ENCODE assay signal across 23 mouse cellular contexts in the genomic region with DNA sequence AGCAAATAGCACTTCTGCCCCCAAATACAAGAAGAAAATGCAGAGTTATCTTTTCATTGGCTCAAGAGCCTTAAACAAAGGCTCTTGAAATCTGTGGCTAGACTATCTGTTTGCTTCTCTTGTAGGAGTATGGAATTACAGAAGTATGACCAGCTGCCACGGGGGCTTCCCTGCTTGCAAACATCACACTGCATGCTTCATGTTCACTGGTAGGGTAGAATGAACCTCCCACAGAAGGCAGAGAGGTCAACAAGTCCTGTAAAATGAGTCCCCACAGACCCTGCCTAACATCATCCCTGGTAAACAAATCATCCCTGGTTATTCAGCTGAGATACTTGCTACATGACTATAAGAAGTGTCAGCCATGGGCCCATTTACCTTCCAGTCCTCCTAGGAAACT.
"Had no signal": no experiment of that assay in that cellular context is flagged by ENCODE, and none has a peak within 500 bp of the region (broad histone marks: within the 10 kb centered on the region; RNA-seq: fewer than 3 reads in every experiment).

No protein-coding gene starts in this region.

- H3K27me3 ChIP-seq: heart, embryonic 13.5 days; heart, embryonic 15.5 days; hindbrain, embryonic 13.5 days; hindbrain, embryonic 15.5 days; limb, embryonic 12.5 days; limb, embryonic 15.5 days; liver, embryonic 12.5 days had no signal

- H3K36me3 ChIP-seq: heart, embryonic 13.5 days; heart, embryonic 15.5 days; hindbrain, embryonic 13.5 days; hindbrain, embryonic 15.5 days; limb, embryonic 12.5 days; limb, embryonic 15.5 days; liver, embryonic 12.5 days had no signal

- H3K4me2 ChIP-seq: heart, embryonic 11.5 days; heart, embryonic 13.5 days; heart, embryonic 15.5 days; hindbrain, embryonic 13.5 days; hindbrain, embryonic 15.5 days; limb, embryonic 12.5 days; limb, embryonic 15.5 days; liver, embryonic 12.5 days had no signal

- H3K9me3 ChIP-seq: heart, embryonic 15.5 days; hindbrain, embryonic 15.5 days; limb, embryonic 15.5 days; liver, embryonic 12.5 days had no signal

- DNase-seq: gastrocnemius, postnatal 14 days; gastrocnemius, postnatal 36 days; heart, adult 18-20 months; heart, postnatal 14 days; heart, postnatal 36 days; kidney, adult 11 months; kidney, adult 2 months; kidney, postnatal 14 days; kidney, postnatal 36 days; layer of hippocampus, adult 9-11 months; layer of hippocampus, postnatal 36 days; left cerebral cortex, postnatal 4 days had no signal

- ATAC-seq: hindbrain, postnatal 0 days; intestine, embryonic 16.5 days; liver, embryonic 12.5 days had no signal

- H3K27ac ChIP-seq: heart, embryonic 13.5 days; heart, embryonic 15.5 days; hindbrain, embryonic 13.5 days; hindbrain, embryonic 15.5 days; hindbrain, postnatal 0 days; limb, embryonic 12.5 days; limb, embryonic 15.5 days; liver, embryonic 12.5 days; liver, embryonic 14.5 days had no signal

- H3K4me1 ChIP-seq: heart, embryonic 15.5 days; hindbrain, embryonic 15.5 days; limb, embryonic 15.5 days; liver, embryonic 12.5 days had no signal

- H3K9ac ChIP-seq: heart, embryonic 13.5 days; heart, embryonic 15.5 days; hindbrain, embryonic 13.5 days; hindbrain, embryonic 15.5 days; limb, embryonic 12.5 days; limb, embryonic 15.5 days; liver, embryonic 12.5 days; liver, embryonic 14.5 days had no signal

- H3K4me3 ChIP-seq: heart, embryonic 13.5 days; heart, embryonic 15.5 days; hindbrain, embryonic 13.5 days; hindbrain, embryonic 15.5 days; limb, embryonic 12.5 days; limb, embryonic 15.5 days; liver, embryonic 12.5 days had no signal
